8 mouse cellular contexts compared by ENCODE assay signal in genomic region chr12:38928786-38929351, GRCm38 (mm10).
DNase-seq lines count a peak whose midpoint lies in the region; ATAC-seq lines count a peak whose summit lies in the region.

No protein-coding gene starts in this region.

- H3K4me1 ChIP-seq in embryonic facial prominence, embryonic 14.5 days (ENCODE audit: control insufficient read depth, insufficient read depth, low read length) = 0 out of 2 replicates have a peak, but pooled peaks cover 5% of the 10 kb centered on the region
- no peaks in the 10 kb centered on the region; the same call in 1 of the 2 replicates for H3K4me1 ChIP-seq in limb, embryonic 15.5 days

- ATAC-seq in embryonic facial prominence, embryonic 14.5 days (ENCODE audit: low read depth) = peak; percentile 94
- peak; percentile 58 for ATAC-seq in limb, embryonic 15.5 days (ENCODE audit: insufficient number of reproducible peaks, low FRiP score, low TSS enrichment, low read depth)
- peak; percentile 63 for ATAC-seq in monocyte, adult 5-6 weeks (replicated peaks; ENCODE audit: insufficient number of reproducible peaks, low FRiP score, low TSS enrichment, poor library complexity, severe bottlenecking)
- no peak for ATAC-seq in erythroid progenitor cell, adult 5-6 weeks (replicated peaks; ENCODE audit: low FRiP score, poor library complexity, severe bottlenecking)

- peak overlapping the region; percentile 19; the same call in 1 of the 2 replicates for H3K27ac ChIP-seq in embryonic facial prominence, embryonic 14.5 days (replicated peaks; ENCODE audit: low read depth, low read length)
- H3K27ac ChIP-seq in limb, embryonic 15.5 days = peak overlapping the region; percentile 44

- WGBS in embryonic facial prominence, embryonic 14.5 days = 18% methylated on average over 11 of the region's 11 CpGs
- 22% methylated on average over 11 of the region's 11 CpGs for WGBS in limb, embryonic 15.5 days

- no peaks in the 10 kb centered on the region for H3K27me3 ChIP-seq in embryonic facial prominence, embryonic 14.5 days (replicated peaks; ENCODE audit: control insufficient read depth, insufficient read depth, low read length)
- H3K27me3 ChIP-seq in limb, embryonic 15.5 days = no peaks in the 10 kb centered on the region

- H3K36me3 ChIP-seq in embryonic facial prominence, embryonic 14.5 days (ENCODE audit: control insufficient read depth, insufficient read depth, low read length) = no peaks in the 10 kb centered on the region
- H3K36me3 ChIP-seq in limb, embryonic 15.5 days = no peaks in the 10 kb centered on the region

- peak; percentile 7 to 20 for DNase-seq in left cerebral cortex, postnatal 14 days (ENCODE audit: low spot score in 2 of 2)
- DNase-seq in left cerebral cortex, adult 8-10 months (ENCODE audit: low spot score in 2 of 2) = no peak
- DNase-seq in adrenal gland, postnatal 25 days = peak; percentile 39
- peak; percentile 93 for DNase-seq in embryonic facial prominence, embryonic 14.5 days (ENCODE audit: low spot score)
- peak; percentile 38 to 41 for DNase-seq in heart, postnatal 10 days

- no peak overlapping the region for H3K9ac ChIP-seq in embryonic facial prominence, embryonic 14.5 days (ENCODE audit: low read depth, low read length)
- H3K9ac ChIP-seq in limb, embryonic 15.5 days = no peak overlapping the region

- no peaks in the 10 kb centered on the region for H3K9me3 ChIP-seq in embryonic facial prominence, embryonic 14.5 days (ENCODE audit: control insufficient read depth, low read length)
- H3K9me3 ChIP-seq in limb, embryonic 15.5 days = no peaks in the 10 kb centered on the region

- intact Hi-C loops in left cerebral cortex, postnatal 14 days (cut with DNase I) = no loop called here
- intact Hi-C loops in heart, postnatal 10 days (cut with DNase I) = loop anchor here (5.0 kb wide), 1 partner anchor 152 kb away; the partner anchor contains the start of gene Etv1

- H3K4me3 ChIP-seq in embryonic facial prominence, embryonic 14.5 days (ENCODE audit: low read depth, low read length) = no peak overlapping the region
- no peak overlapping the region for H3K4me3 ChIP-seq in limb, embryonic 15.5 days

- peak overlapping the region; percentile 39 for H3K4me2 ChIP-seq in embryonic facial prominence, embryonic 14.5 days (ENCODE audit: low read depth, low read length)
- H3K4me2 ChIP-seq in limb, embryonic 15.5 days = 0 out of 2 replicates have a peak overlapping the region, but pooled peaks have one; percentile 10

Comparison
In these comparisons a context has a peak if more than half of its experiments do, and no peak if none do; other contexts are left out.
1. DNase-seq: peak in left cerebral cortex, postnatal 14 days (2 of 2), adrenal gland, postnatal 25 days (single experiment), embryonic facial prominence, embryonic 14.5 days (single experiment) and heart, postnatal 10 days (2 of 2); none in left cerebral cortex, adult 8-10 months (0 of 2).